Mouse (Mus musculus) neutrophil, adult 59 days (primary cell): ENCODE measurements around the gene Uhrf1bp1l. TPM values are rescaled to one million over a fixed set of nuclear protein-coding genes. Genes with fewer than 3 reads are reported as not detected.

Experiments
- total RNA-seq, 2 experiments: library from RNA; stranded (reverse); gene quantifications; 1 replicate in 1 of 2; 2 replicates in 1 of 2; pipeline ENCODE4 v1.2.4; 2023

Gene Uhrf1bp1l
- total RNA-seq, result 10 to 100 TPM; 67.6 to 75.9 TPM

GRCm38 (mm10) chr10:89744871-89745665 is at the start of gene Uhrf1bp1l:
Gene Uhrf1bp1l, plus strand, starts transcription at chr10:89744991.

DNA sequence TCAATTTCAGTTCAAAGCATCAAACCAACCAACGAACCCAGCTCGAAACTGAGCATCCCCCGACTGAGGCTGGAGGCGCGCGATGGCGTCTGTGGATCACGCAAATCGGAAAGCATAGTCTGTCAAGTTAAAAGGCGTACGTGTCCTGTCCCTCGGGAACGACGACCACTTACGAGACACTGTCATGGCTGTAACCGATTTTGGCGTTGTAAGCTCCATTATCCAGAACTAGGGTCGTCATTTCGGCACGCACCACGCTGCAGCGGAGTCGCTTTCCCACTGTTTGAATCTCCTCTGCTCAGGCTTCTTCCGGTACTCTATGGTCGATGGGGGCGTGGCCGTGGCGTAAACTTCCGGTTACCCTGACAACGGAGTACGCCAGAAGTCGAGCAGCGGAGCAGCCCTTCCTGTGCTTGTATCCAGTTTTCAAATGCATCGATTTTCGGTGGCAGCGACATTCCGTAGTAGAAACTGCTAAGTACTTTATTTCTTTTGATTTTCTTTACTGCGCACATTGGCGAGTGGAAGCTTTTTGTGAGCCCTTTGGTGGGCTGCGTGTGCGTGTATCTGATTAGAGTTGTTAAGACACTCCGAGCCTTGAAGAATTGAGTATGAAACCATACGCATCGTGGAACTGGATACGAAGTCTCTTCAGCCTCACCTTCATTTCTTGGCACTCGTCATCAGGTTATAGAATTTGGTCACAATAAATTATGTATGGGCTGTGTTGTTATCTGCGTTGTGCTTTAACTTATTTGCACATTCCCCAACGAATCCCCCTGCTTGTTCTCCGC is 12.6 kb upstream of the Uhrf1bp1l start, which contains the start of gene Actr6:
TSS of gene Actr6 (minus strand) at position 295 of the 794 bp plus-strand sequence.

Other genes with a start within 250 kb of the Uhrf1bp1l start
- not detected for gene Nr1h4, start 211.4 kb upstream of the Uhrf1bp1l start, total RNA-seq
- gene Slc17a8, start 123.7 kb upstream of the Uhrf1bp1l start, total RNA-seq, result not detected
- gene Scyl2, start 58.7 kb upstream of the Uhrf1bp1l start, total RNA-seq, result 10 to 100 TPM; 47.9 to 50.7 TPM
- gene Actr6, start 12.7 kb upstream of the Uhrf1bp1l start, total RNA-seq, result 10 to 100 TPM; 15.5 to 18.9 TPM
- gene Anks1b, start 128.5 kb downstream of the Uhrf1bp1l start, total RNA-seq, result not detected